Mouse (Mus musculus) lung, embryonic 15.5 days (tissue): ENCODE results near the gene Gba2. TPM values are rescaled to one million over a fixed set of nuclear protein-coding genes. Genes with fewer than 3 reads are reported as not detected.
"Not testable (repeated sequence)": the region's sequence is repeated elsewhere in the genome, so short reads cannot be mapped to it uniquely, and the experiment has no call there.

Experiments
- ATAC-seq: fragments of 200-750 bp; cut with Nextera tagmentation; 2 replicates; pipeline ENCODE4 v1.8.0; 2017; ENCODE audit warnings: moderate number of reproducible peaks, borderline replicate concordance; ENCODE audit not compliant: low FRiP score, low TSS enrichment; ENCODE audit errors: extremely low read depth
- H3K27ac ChIP-seq: fragments of 300-500 bp; sonication (generic); 2 replicates; pipeline ENCODE4 v1.5.1; 2015; ENCODE audit warnings: moderate library complexity, mild to moderate bottlenecking, inconsistent platforms
- H3K27me3 ChIP-seq: fragments of 300-500 bp; sonication (generic); 2 replicates; pipeline ENCODE4 v1.6.1; 2015; ENCODE audit warnings: inconsistent platforms
- H3K36me3 ChIP-seq: fragments of 300-500 bp; sonication (generic); 2 replicates; pipeline ENCODE4 v1.6.1; 2015; ENCODE audit warnings: inconsistent platforms
- H3K4me1 ChIP-seq: fragments of 300-500 bp; sonication (generic); 2 replicates; pipeline ENCODE4 v1.6.1; 2015; ENCODE audit warnings: inconsistent platforms
- H3K4me2 ChIP-seq: fragments of 300-500 bp; sonication (generic); 2 replicates; pipeline ENCODE4 v1.6.1; 2015; ENCODE audit warnings: inconsistent platforms, mild to moderate bottlenecking, moderate library complexity
- H3K4me3 ChIP-seq: fragments of 300-500 bp; sonication (generic); 2 replicates; pipeline ENCODE4 v1.5.1; 2015; ENCODE audit warnings: mild to moderate bottlenecking, inconsistent platforms
- H3K9ac ChIP-seq: fragments of 300-500 bp; sonication (generic); 2 replicates; pipeline ENCODE4 v1.6.1; 2015; ENCODE audit warnings: inconsistent platforms
- H3K9me3 ChIP-seq: fragments of 300-500 bp; sonication (generic); 2 replicates; pipeline ENCODE4 v1.6.1; 2016; ENCODE audit warnings: inconsistent platforms
- WGBS: fragments of 180-500 bp; shearing (Covaris S2); methylation state at CpG from one replicate; pipeline ENCODE4 v1.1.7; 2015; 5-methylcytosine and 5-hydroxymethylcytosine counted together
- polyA plus RNA-seq: library from polyadenylated mRNA; unstranded; fragments of >200 nt; fragmentation: Nextera tagmentation; extraction: Ambion mirVana; gene quantifications from 2 replicates; pipeline ENCODE4 v1.2.1, GENCODE M21; 2015

Gene Gba2
- polyA plus RNA-seq, result 19.0 and 21.1 TPM in 2 replicates

GRCm38 (mm10) chr4:43578376-43579204, at the start of gene Gba2, which contains the start of gene Rgp1:
TSS of gene Gba2 (minus strand) at chr4:43578873.
TSS of gene Rgp1 (plus strand) at chr4:43578715.
- WGBS, result under 1% methylated on average over 70 of the region's 76 CpGs

DNA sequence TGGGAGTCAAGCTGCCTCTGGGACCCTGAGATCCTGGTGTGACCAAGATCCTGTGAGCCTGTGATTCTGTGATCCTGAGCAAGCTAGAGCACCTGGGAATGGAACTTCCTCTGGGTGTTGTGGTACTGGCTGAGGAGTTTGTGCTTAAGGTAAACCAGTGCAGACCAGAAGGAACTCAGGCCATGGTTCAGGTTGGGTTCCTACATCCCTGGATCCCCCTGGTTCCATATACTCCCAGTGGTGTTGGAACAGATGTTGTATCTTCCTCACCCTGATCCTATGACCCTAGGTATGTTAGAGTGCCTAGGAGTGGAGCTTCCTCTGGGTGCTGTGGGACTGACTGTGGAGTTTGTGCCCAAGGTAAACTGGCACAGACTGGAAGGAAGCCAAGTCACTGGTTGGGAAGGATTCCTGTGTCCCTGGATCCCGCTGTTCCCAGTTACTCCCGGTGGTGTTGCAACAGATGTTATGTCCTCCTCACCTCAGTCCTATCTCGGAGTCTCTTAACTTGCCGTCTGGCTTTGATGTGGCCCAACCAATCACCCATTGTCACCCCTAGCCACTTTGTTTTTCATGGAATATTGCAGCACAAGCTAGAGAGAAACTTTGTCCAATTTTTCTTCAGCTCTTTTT, 41.6 kb upstream of the Gba2 start:
- Histone ChIP-seq H3K27me3 (no peaks in the 10 kb centered on the region), H3K4me3 (no peak overlapping the region), H3K9me3 (peaks cover 6% of the 10 kb centered on the region), H3K4me1 (no peaks in the 10 kb centered on the region), H3K27ac (no peak overlapping the region), H3K4me2 (no peak overlapping the region), H3K9ac (no peak overlapping the region), H3K36me3 (no peaks in the 10 kb centered on the region)
- ATAC-seq, result no peak
- WGBS, result 60% methylated on average over 4 of the region's 4 CpGs

More at GRCm38 (mm10) chr4:43578376-43579204, at the start of gene Gba2, which contains the start of gene Rgp1:
- peaks cover 38% of the 10 kb centered on the region for H3K4me1 ChIP-seq
- peaks cover 37% of the 10 kb centered on the region for H3K36me3 ChIP-seq
- H3K4me3 ChIP-seq, result peak within 1 kb of the TSS; percentile 95
- H3K27ac ChIP-seq, result peak within 1 kb of the TSS; percentile 89
- peak within 1 kb of the TSS; percentile 84 for H3K9ac ChIP-seq
- peak; percentile 96 for ATAC-seq
- H3K9me3 ChIP-seq, result no peaks in the 10 kb centered on the region
- no peaks in the 10 kb centered on the region for H3K27me3 ChIP-seq
- peak within 1 kb of the TSS; percentile 93 for H3K4me2 ChIP-seq

DNA sequence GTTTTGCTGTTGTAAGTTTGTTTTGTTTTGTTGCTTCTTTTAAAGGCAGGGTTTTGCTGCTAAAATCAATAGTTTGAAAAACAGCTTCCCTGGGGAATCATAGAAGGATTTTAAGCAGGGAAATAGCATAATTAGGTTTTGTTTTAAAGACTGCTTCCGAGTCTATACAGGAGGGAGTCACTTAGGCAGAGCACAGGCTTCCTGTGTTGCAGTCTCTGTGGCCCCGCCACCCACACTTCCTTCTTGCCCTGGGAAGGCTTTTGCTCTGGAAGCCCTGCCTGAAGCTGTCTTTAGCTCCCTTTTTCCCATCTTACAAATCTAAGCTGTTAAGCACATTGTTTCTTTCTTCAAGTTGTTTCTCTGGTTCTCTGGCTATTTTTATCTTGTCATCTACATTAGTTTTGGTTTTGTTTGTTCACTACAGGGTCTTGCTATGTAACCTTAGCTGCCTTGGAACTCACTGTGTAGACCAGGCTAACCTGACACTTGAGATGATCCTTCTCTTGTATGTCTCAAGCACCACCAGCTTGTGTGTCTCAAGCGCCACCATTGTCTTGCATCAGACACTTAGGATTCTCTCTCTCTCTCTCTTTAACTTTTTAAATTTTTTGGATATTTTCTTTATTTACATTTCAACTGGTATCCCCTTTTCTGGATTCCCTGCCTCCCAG, 34.5 kb upstream of the Gba2 start:
- ATAC-seq, result no peak
- no peak overlapping the region for H3K27ac ChIP-seq
- 43% methylated on average over 3 of the region's 3 CpGs for WGBS

GRCm38 (mm10) chr4:43612534-43612933, 33.9 kb upstream of the Gba2 start:
- Histone ChIP-seq H3K27me3 (no peaks in the 10 kb centered on the region), H3K4me2 (no peak overlapping the region), H3K4me3 (no peak overlapping the region), H3K9ac (no peak overlapping the region), H3K4me1 (no peaks in the 10 kb centered on the region), H3K9me3 (no peaks in the 10 kb centered on the region), H3K27ac (no peak overlapping the region), H3K36me3 (no peaks in the 10 kb centered on the region)
- WGBS, result 56% methylated on average over 10 of the region's 10 CpGs
- no peak for ATAC-seq

More for the DNA sequence above, 34.5 kb upstream of the Gba2 start:
- H3K4me2 ChIP-seq, result no peak overlapping the region
- H3K4me3 ChIP-seq, result no peak overlapping the region
- H3K9ac ChIP-seq, result no peak overlapping the region
- no peaks in the 10 kb centered on the region for H3K36me3 ChIP-seq
- no peaks in the 10 kb centered on the region for H3K9me3 ChIP-seq
- H3K4me1 ChIP-seq, result no peaks in the 10 kb centered on the region
- no peaks in the 10 kb centered on the region for H3K27me3 ChIP-seq

- no peak overlapping the region for H3K27ac ChIP-seq
- 56% methylated on average over 9 of the region's 9 CpGs for WGBS
- no peak overlapping the region for H3K4me2 ChIP-seq
- H3K9ac ChIP-seq, result no peak overlapping the region
- H3K4me1 ChIP-seq, result no peaks in the 10 kb centered on the region
- no peaks in the 10 kb centered on the region for H3K27me3 ChIP-seq
- no peaks in the 10 kb centered on the region for H3K9me3 ChIP-seq
- H3K4me3 ChIP-seq, result no peak overlapping the region
- no peaks in the 10 kb centered on the region for H3K36me3 ChIP-seq
- ATAC-seq, result no peak
Observed at GRCm38 (mm10) chr4:43604751-43605685, 26.3 kb upstream of the Gba2 start.

- Histone ChIP-seq H3K4me2 (no peak overlapping the region), H3K4me1 (no peaks in the 10 kb centered on the region), H3K4me3 (no peak overlapping the region), H3K9me3 (no peaks in the 10 kb centered on the region), H3K27me3 (no peaks in the 10 kb centered on the region), H3K9ac (no peak overlapping the region), H3K27ac (no peak overlapping the region), H3K36me3 (no peaks in the 10 kb centered on the region)
- ATAC-seq, result no peak
- 59% methylated on average over 3 of the region's 3 CpGs for WGBS
Observed at GRCm38 (mm10) chr4:43604099-43604498, 25.4 kb upstream of the Gba2 start.

- no peaks in the 10 kb centered on the region for H3K27me3 ChIP-seq
- H3K4me2 ChIP-seq, result no peak overlapping the region
- no peaks in the 10 kb centered on the region for H3K9me3 ChIP-seq
- 66% methylated on average over 9 of the region's 9 CpGs for WGBS
- H3K4me1 ChIP-seq, result no peaks in the 10 kb centered on the region
- no peaks in the 10 kb centered on the region for H3K36me3 ChIP-seq
- no peak overlapping the region for H3K27ac ChIP-seq
- no peak overlapping the region for H3K4me3 ChIP-seq
- no peak for ATAC-seq
- no peak overlapping the region for H3K9ac ChIP-seq
Observed at GRCm38 (mm10) chr4:43600195-43600934, 21.7 kb upstream of the Gba2 start.

GRCm38 (mm10) chr4:43598650-43599380, 20.1 kb upstream of the Gba2 start:
- ATAC-seq, result no peak
- no peaks in the 10 kb centered on the region for H3K27me3 ChIP-seq
- H3K4me1 ChIP-seq, result no peaks in the 10 kb centered on the region
- WGBS, result 76% methylated on average over 7 of the region's 7 CpGs
- H3K9ac ChIP-seq, result no peak overlapping the region
- no peak overlapping the region for H3K4me3 ChIP-seq
- no peaks in the 10 kb centered on the region for H3K36me3 ChIP-seq
- H3K9me3 ChIP-seq, result no peaks in the 10 kb centered on the region
- H3K4me2 ChIP-seq, result no peak overlapping the region
- no peak overlapping the region for H3K27ac ChIP-seq

DNA sequence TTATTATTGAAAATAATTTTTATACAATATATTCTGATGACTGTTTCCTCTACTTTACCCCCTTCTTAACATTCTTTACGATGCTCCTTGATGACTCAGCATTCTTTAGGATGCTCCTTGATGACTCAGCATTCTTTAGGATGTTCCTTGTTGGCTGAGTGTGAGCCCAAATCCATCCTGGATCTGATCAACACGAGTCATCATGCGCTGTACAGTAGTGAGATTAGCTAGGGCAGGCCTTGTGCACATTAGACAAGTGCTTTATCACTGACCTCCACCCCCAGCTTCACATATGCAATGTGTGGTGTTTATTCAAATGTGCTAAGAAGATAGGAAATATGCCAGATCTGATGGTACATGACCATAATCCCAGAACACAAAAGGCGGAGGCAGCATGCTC, 19.5 kb upstream of the Gba2 start:
- Histone ChIP-seq H3K27ac (no peak overlapping the region), H3K27me3 (no peaks in the 10 kb centered on the region), H3K4me3 (no peak overlapping the region), H3K4me2 (no peak overlapping the region), H3K9me3 (no peaks in the 10 kb centered on the region), H3K9ac (no peak overlapping the region), H3K36me3 (no peaks in the 10 kb centered on the region), H3K4me1 (no peaks in the 10 kb centered on the region)
- WGBS, result 71% methylated on average over 4 of the region's 4 CpGs
- ATAC-seq, result no peak

DNA sequence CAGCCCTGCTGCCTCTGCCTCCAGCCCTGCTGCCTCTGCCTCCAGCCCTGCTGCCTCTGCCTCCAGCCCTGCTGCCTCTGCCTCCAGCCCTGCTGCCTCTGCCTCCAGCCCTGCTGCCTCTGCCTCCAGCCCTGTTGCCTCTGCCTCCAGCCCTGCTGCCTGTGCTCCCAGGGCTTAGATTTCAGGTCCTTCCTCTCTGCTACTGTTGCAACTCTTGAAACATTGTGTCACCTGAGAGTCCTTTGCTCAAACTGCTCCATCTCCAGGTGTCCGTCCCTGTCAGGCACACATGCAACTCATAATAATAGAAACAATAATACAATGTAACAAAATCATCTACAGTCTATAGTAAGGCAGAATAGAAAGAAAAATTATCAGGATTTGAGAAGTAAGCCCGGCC, 17.9 kb upstream of the Gba2 start:
- H3K9ac ChIP-seq, H3K4me1 ChIP-seq, H3K27ac ChIP-seq, ATAC-seq, H3K4me3 ChIP-seq, H3K4me2 ChIP-seq, H3K36me3 ChIP-seq, H3K27me3 ChIP-seq, H3K9me3 ChIP-seq: not testable (repeated sequence)
- 67% methylated on average over 2 of the region's 2 CpGs for WGBS
